Mouse (Mus musculus): ENCODE data around the gene Smap1.

DNA sequence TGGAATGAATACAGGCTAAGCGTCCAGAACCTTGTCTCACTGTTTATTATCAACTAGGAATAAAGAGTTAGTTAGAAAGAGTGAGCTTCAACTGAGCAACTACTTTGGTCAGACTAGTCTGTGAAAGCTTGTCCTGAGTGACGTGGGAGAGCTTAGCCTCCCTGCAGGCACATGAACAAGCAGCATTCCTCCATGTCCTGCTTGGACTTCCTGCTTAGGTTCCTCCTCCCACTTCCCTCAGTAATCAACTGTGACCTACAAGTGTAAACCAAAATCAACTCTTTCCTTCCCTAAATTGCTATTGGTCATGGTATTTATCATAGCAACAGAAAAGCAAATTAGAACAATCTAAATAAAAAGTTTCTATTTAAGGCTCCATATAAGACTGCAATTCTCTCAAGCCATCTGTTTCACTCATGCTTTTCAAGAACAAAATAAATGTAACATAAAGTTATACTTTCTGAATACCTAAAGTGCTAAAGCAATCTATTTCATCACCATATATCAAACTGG lies 54.7 kb downstream of the Smap1 start:
- TF ChIP-seq EP300 (IDR thresholded peaks at IDR 0.05; ENCODE audit: low read depth) = no peak
- no peak for TF ChIP-seq CTCF (IDR thresholded peaks at IDR 0.05; ENCODE audit: low read depth)

Data from heart, postnatal 0 days (tissue).